Mouse (Mus musculus): ENCODE measurements around the gene St3gal3. TPM values are rescaled to one million over a fixed set of nuclear protein-coding genes. Genes with fewer than 3 reads are reported as not detected.

St3gal3 gene
- total and polyA plus RNA-seq, 3 experiments = 6.9 to 13.8 (median 13.4) TPM

DNA sequence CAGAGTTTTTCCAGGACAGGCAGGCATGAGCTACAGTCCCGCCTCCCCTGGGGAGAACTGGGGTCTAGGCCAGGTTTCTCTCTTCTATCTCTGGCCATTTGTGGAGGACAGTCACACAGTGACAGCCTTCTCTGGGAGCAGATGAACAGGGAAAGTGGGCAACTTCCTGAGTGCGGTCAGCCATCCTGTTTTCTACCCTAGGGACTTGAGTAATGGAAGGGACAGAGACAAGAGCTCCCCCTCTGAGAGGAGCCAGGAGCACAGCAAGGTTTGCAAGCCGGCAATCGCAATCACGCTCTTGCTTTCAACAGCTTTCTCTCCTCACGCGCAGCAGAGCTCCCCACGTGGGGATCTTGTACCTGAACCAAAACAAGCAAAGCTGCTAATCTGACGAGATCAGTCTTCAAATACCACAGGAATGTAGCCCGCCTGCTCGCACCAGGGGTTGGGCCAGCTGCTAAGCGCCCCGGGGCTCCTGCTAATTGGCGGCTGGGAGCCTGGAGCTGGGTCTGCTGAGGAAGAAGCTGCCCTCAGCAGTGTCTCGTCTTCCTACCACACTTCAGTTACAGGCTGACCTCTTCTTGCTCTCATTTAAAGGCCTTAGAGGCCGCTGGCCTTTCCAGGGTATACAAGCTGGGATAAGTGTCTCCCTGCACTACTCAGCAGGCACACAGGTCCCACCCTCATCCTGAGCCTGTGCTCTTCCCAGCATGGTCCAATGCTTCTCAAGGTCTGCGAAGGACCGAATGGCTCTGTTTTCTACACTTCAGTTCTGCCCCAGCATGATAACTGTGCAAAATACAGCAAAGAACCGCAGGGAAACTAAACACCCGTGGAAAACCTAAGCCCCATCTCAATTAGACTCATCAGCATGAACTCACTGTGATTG is 137.1 kb downstream of the St3gal3 start:
- Histone ChIP-seq H3K27me3 (ENCODE audit: insufficient read depth, low read length) (no peaks in the 10 kb centered on the region), H3K9me3 (replicated peaks) (no peaks in the 10 kb centered on the region), H3K36me3 (replicated peaks) (peaks cover 39% of the 10 kb centered on the region), H3K4me3 (ENCODE audit: low read depth, low read length) (no peak overlapping the region), H3K4me1 (ENCODE audit: insufficient read depth, low read depth, low read length) (peaks cover 7% of the 10 kb centered on the region)
- DNase-seq (ENCODE audit: low spot score) (no peak), ATAC-seq (ENCODE audit: extremely low read depth, insufficient number of reproducible peaks, low FRiP score, poor library complexity, severe bottlenecking) (no peak)
- TF ChIP-seq GATA2 (IDR thresholded peaks at IDR 0.05; ENCODE audit: borderline replicate concordance, low read depth, low read length) = no peak
- no peak for TF ChIP-seq POLR2AphosphoS5 (IDR thresholded peaks at IDR 0.05; ENCODE audit: insufficient replicate concordance, low read depth, low read length)
- no peak for TF ChIP-seq GATA1 (IDR thresholded peaks at IDR 0.05; ENCODE audit: borderline replicate concordance, low read length)
- no peak for TF ChIP-seq TAL1 (conservative IDR thresholded peaks at IDR 0.05; ENCODE audit: low read depth, low read length)
- no peak for TF ChIP-seq CTCF (IDR thresholded peaks at IDR 0.05; ENCODE audit: low read depth, low read length)

DNA sequence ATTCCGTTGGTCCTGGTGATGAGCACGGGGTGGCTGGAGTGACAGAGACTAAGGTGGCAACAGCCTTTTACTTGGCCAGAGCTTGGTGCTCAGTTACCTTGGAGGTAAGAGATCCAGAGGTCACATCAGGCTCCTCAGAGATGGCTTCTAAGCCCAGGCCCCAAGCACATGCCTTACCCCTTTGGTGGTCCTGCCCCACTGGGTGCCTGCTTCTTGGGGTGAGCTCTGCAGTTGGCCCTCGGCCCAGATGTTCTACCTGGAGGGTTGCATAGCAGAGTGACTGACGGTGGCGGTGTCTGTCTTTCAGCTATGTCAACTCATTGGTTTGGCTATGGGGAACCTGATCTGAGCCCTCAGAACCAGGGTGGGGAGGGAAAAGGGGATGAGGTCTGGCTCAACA is 138.0 kb downstream of the St3gal3 start:
- H3K27me3 ChIP-seq (ENCODE audit: insufficient read depth, low read length) = no peaks in the 10 kb centered on the region
- H3K4me3 ChIP-seq (ENCODE audit: low read depth, low read length) = no peak overlapping the region
- no peak for ATAC-seq (ENCODE audit: extremely low read depth, insufficient number of reproducible peaks, low FRiP score, poor library complexity, severe bottlenecking)
- no peaks in the 10 kb centered on the region for H3K9me3 ChIP-seq (replicated peaks)
- H3K36me3 ChIP-seq (replicated peaks) = peaks cover 43% of the 10 kb centered on the region
- no peak for DNase-seq (ENCODE audit: low spot score)
- H3K4me1 ChIP-seq (ENCODE audit: insufficient read depth, low read depth, low read length) = peaks cover 12% of the 10 kb centered on the region
- TF ChIP-seq GATA1 (IDR thresholded peaks at IDR 0.05; ENCODE audit: borderline replicate concordance, low read length) (no peak), POLR2AphosphoS5 (IDR thresholded peaks at IDR 0.05; ENCODE audit: insufficient replicate concordance, low read depth, low read length) (no peak), GATA2 (IDR thresholded peaks at IDR 0.05; ENCODE audit: borderline replicate concordance, low read depth, low read length) (no peak), CTCF (IDR thresholded peaks at IDR 0.05; ENCODE audit: low read depth, low read length) (no peak), TAL1 (conservative IDR thresholded peaks at IDR 0.05; ENCODE audit: low read depth, low read length) (no peak)

DNA sequence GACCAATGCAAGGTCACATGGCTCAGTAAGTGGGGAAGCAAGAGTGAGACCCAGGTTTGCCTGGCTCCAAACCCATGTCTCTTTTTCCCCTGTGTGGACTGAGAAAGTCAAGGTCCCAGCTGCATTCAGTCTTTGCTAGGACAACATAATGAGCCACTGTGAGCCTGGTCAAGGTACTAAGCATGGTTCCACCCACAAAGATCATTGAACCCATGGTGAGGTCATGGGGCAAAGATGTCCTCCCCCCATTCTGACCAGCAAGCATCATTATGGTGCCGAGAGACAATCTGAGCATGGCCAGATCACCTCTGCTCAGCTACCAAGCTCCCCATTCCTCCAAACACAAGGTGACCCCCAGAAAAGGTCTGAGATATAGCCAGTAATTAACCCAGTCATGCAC is 139.3 kb downstream of the St3gal3 start:
- ATAC-seq (ENCODE audit: extremely low read depth, insufficient number of reproducible peaks, low FRiP score, poor library complexity, severe bottlenecking) (no peak), DNase-seq (ENCODE audit: low spot score) (no peak)
- H3K9me3 ChIP-seq (replicated peaks) = no peaks in the 10 kb centered on the region
- TF ChIP-seq GATA2 (IDR thresholded peaks at IDR 0.05; ENCODE audit: borderline replicate concordance, low read depth, low read length) (no peak), POLR2AphosphoS5 (IDR thresholded peaks at IDR 0.05; ENCODE audit: insufficient replicate concordance, low read depth, low read length) (no peak), CTCF (IDR thresholded peaks at IDR 0.05; ENCODE audit: low read depth, low read length) (no peak), GATA1 (IDR thresholded peaks at IDR 0.05; ENCODE audit: borderline replicate concordance, low read length) (no peak), TAL1 (conservative IDR thresholded peaks at IDR 0.05; ENCODE audit: low read depth, low read length) (no peak)
- H3K4me1 ChIP-seq (ENCODE audit: insufficient read depth, low read depth, low read length) = peaks cover 11% of the 10 kb centered on the region
- H3K4me3 ChIP-seq (ENCODE audit: low read depth, low read length) = no peak overlapping the region
- H3K27me3 ChIP-seq (ENCODE audit: insufficient read depth, low read length) = no peaks in the 10 kb centered on the region
- H3K36me3 ChIP-seq (replicated peaks) = peaks cover 39% of the 10 kb centered on the region

DNA sequence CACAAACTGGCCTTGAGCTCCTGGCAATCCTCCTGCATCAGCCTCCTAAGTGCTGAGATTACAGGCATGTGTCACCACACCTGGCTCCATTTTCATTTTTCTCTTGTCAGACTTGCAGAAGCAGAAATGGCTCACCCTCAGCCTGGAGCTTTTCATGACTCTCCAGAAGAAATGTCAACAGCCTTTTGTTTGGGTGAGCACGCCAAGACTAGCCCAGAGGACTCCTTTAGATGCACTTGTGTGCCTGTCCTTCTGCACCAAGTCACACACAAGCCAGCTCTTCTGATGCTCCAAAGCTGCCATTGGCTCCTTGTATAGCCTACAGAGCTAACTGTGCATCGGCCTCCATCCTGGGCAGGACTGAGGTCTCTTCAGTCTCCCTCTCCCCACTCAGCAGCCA is 141.3 kb downstream of the St3gal3 start:
- no peaks in the 10 kb centered on the region for H3K9me3 ChIP-seq (replicated peaks)
- H3K27me3 ChIP-seq (ENCODE audit: insufficient read depth, low read length) = no peaks in the 10 kb centered on the region
- no peak for TF ChIP-seq GATA1 (IDR thresholded peaks at IDR 0.05; ENCODE audit: borderline replicate concordance, low read length)
- no peak for TF ChIP-seq POLR2AphosphoS5 (IDR thresholded peaks at IDR 0.05; ENCODE audit: insufficient replicate concordance, low read depth, low read length)
- TF ChIP-seq TAL1 (conservative IDR thresholded peaks at IDR 0.05; ENCODE audit: low read depth, low read length) = no peak
- no peak for TF ChIP-seq GATA2 (IDR thresholded peaks at IDR 0.05; ENCODE audit: borderline replicate concordance, low read depth, low read length)
- TF ChIP-seq CTCF (IDR thresholded peaks at IDR 0.05; ENCODE audit: low read depth, low read length) = no peak
- H3K4me1 ChIP-seq (ENCODE audit: insufficient read depth, low read depth, low read length) = peaks cover 7% of the 10 kb centered on the region; the same call in 1 of the 2 replicates
- no peak for ATAC-seq (ENCODE audit: extremely low read depth, insufficient number of reproducible peaks, low FRiP score, poor library complexity, severe bottlenecking)
- H3K36me3 ChIP-seq (replicated peaks) = peaks cover 38% of the 10 kb centered on the region
- no peak overlapping the region for H3K4me3 ChIP-seq (ENCODE audit: low read depth, low read length)
- DNase-seq (ENCODE audit: low spot score) = no peak

DNA sequence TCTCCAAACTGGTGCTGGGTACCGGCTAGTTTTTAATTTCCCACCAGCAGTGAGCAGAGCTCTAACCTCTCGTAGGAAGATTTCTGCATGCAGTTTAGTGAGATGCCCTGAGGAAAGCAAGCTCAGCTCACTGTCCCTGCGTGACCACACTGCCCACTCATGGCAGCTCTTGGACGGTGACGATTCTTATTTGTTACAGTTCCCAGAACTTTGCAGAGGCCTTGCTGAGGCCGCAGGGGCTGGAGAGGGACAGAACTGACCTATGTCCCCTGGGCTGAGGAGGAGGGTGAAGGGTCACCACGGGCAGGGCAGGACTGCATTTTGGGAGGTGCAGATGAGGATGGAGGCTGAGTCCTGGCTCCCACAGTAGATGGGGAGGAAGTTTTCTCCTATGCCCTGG is 141.8 kb downstream of the St3gal3 start:
- peaks cover 43% of the 10 kb centered on the region for H3K36me3 ChIP-seq (replicated peaks)
- ATAC-seq (ENCODE audit: extremely low read depth, insufficient number of reproducible peaks, low FRiP score, poor library complexity, severe bottlenecking) (no peak), DNase-seq (ENCODE audit: low spot score) (no peak)
- H3K4me3 ChIP-seq (ENCODE audit: low read depth, low read length) = no peak overlapping the region
- TF ChIP-seq GATA1 (IDR thresholded peaks at IDR 0.05; ENCODE audit: borderline replicate concordance, low read length) (no peak), POLR2AphosphoS5 (IDR thresholded peaks at IDR 0.05; ENCODE audit: insufficient replicate concordance, low read depth, low read length) (no peak), CTCF (IDR thresholded peaks at IDR 0.05; ENCODE audit: low read depth, low read length) (no peak)
- H3K27me3 ChIP-seq (ENCODE audit: insufficient read depth, low read length) = no peaks in the 10 kb centered on the region
- H3K9me3 ChIP-seq (replicated peaks) = no peaks in the 10 kb centered on the region
- H3K4me1 ChIP-seq (ENCODE audit: insufficient read depth, low read depth, low read length) = peaks cover 7% of the 10 kb centered on the region; the same call in 1 of the 2 replicates

DNA sequence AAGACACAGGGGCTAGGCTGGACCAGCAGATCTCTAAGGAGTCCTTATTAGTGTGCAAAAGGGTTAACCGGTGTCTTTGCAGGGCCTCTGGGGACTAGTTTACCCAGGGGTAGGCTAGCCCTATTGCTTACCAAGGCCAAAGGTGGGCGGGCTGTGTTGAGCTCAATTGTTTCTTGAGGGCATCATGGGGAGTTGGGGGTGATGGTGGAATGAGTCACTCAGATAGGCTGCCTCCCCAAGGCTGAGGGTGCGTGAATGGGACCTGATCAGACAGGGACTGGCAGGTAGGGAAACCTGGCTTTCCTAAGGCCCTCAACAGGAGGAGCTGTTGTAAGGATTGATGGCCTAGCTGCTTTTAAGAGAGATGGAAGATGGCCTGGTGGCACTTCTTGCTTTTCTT is 142.7 kb downstream of the St3gal3 start:
- H3K4me1 ChIP-seq (ENCODE audit: insufficient read depth, low read depth, low read length) = peaks cover 7% of the 10 kb centered on the region; the same call in 1 of the 2 replicates
- no peaks in the 10 kb centered on the region for H3K9me3 ChIP-seq (replicated peaks)
- H3K27me3 ChIP-seq (ENCODE audit: insufficient read depth, low read length) = no peaks in the 10 kb centered on the region
- DNase-seq (ENCODE audit: low spot score) = no peak
- peaks cover 47% of the 10 kb centered on the region for H3K36me3 ChIP-seq (replicated peaks)
- ATAC-seq (ENCODE audit: extremely low read depth, insufficient number of reproducible peaks, low FRiP score, poor library complexity, severe bottlenecking) = no peak
- H3K4me3 ChIP-seq (ENCODE audit: low read depth, low read length) = no peak overlapping the region
- no peak for TF ChIP-seq CTCF (IDR thresholded peaks at IDR 0.05; ENCODE audit: low read depth, low read length)
- no peak for TF ChIP-seq GATA1 (IDR thresholded peaks at IDR 0.05; ENCODE audit: borderline replicate concordance, low read length)

All from G1E (cell line).